Mouse (Mus musculus): ENCODE measurements around the gene Fam129c.

- TF ChIP-seq CTCF (IDR thresholded peaks at IDR 0.05; ENCODE audit: control insufficient read depth, insufficient read depth, insufficient read length) (peak; percentile 99), MAX (IDR thresholded peaks at IDR 0.05) (peak; percentile 16), USF1 (IDR thresholded peaks at IDR 0.05; ENCODE audit: low read depth) (no peak), FOSL1 (IDR thresholded peaks at IDR 0.05; ENCODE audit: insufficient read depth, low read length, poor library complexity, severe bottlenecking) (no peak), CEBPB (IDR thresholded peaks at IDR 0.05; ENCODE audit: low read depth) (no peak), MYOD1 (IDR thresholded peaks at IDR 0.05; ENCODE audit: control insufficient read depth, insufficient read length, low read depth) (no peak)
Measured at GRCm38 (mm10) chr8:71595862-71596261, 1.6 kb upstream of the Fam129c start.

Measured in C2C12 (cell line).